Mouse (Mus musculus) G1E (cell line): ENCODE results near the gene Evx2. TPM values are rescaled to one million over a fixed set of nuclear protein-coding genes. Genes with fewer than 3 reads are reported as not detected.

Source experiments
- ATAC-seq: 2 replicates; pipeline ENCODE4 v1.8.0; 2016; ENCODE audit warnings: mild to moderate bottlenecking; ENCODE audit not compliant: insufficient number of reproducible peaks, poor library complexity, low FRiP score, severe bottlenecking; ENCODE audit errors: extremely low read depth
- DNase-seq: peaks from one replicate; pipeline ENCODE4 v3.0.0; 2012; ENCODE audit warnings: low spot score
- H3K27me3 ChIP-seq: 2 replicates; pipeline ENCODE4 v1.6.1; 2012; ENCODE audit warnings: mild to moderate bottlenecking, low read length, inconsistent platforms; ENCODE audit not compliant: insufficient read depth
- H3K36me3 ChIP-seq: replicated peaks from 2 replicates; pipeline ENCODE3; 2012; ENCODE audit warnings: mild to moderate bottlenecking, inconsistent platforms
- H3K4me1 ChIP-seq: 2 replicates; pipeline ENCODE4 v1.6.1; 2012; ENCODE audit warnings: low read depth, low read length, inconsistent platforms, mixed read lengths; ENCODE audit not compliant: insufficient read depth
- H3K4me3 ChIP-seq: 2 replicates; pipeline ENCODE4 v1.5.1; 2012; ENCODE audit warnings: low read depth, mild to moderate bottlenecking, inconsistent platforms, low read length, moderate library complexity, mixed read lengths
- H3K9me3 ChIP-seq: replicated peaks from 2 replicates; pipeline ENCODE4 v1.6.1; 2012; ENCODE audit warnings: inconsistent platforms
- CTCF ChIP-seq: IDR thresholded peaks from 2 replicates; pipeline ENCODE4 v1.5.1; 2012; ENCODE audit warnings: low read depth, low read length, inconsistent platforms, mixed read lengths
- GATA1 ChIP-seq: IDR thresholded peaks from 2 replicates; pipeline ENCODE4 v1.6.1; 2012; ENCODE audit warnings: borderline replicate concordance, low read length, inconsistent platforms, mixed read lengths
- GATA2 ChIP-seq: IDR thresholded peaks from 2 replicates; pipeline ENCODE4 v1.6.1; 2012; ENCODE audit warnings: low read depth, low read length, inconsistent platforms, borderline replicate concordance
- POLR2AphosphoS5 ChIP-seq: IDR thresholded peaks from 2 replicates; pipeline ENCODE4 v1.6.1; 2012; ENCODE audit warnings: low read depth, low read length, inconsistent platforms; ENCODE audit not compliant: insufficient replicate concordance
- TAL1 ChIP-seq: conservative IDR thresholded peaks from 2 replicates; pipeline ENCODE4 v1.6.1; 2012; ENCODE audit warnings: low read depth, low read length, inconsistent platforms, mixed read lengths
- polyA plus RNA-seq: library from polyadenylated mRNA; stranded (reverse); fragments of >175 nt; gene quantifications from 2 replicates; pipeline ENCODE4 v1.2.3, GENCODE M21; 2012
- total RNA-seq, 2 experiments: library from RNA; stranded (forward) in 1 of 2; stranded (reverse) in 1 of 2; fragments of 200-1000 nt in 1 of 2; fragments of >200 nt in 1 of 2; fragmentation: Nextera tagmentation in 1 of 2; gene quantifications; 2 replicates each; pipeline ENCODE4 v1.2.3; 2014 to 2017

Gene Evx2
- total and polyA plus RNA-seq, 3 experiments: 0.05 TPM; not detected in 2

GRCm38 (mm10) chr2:74676376-74677052 is 17.2 kb upstream of the Evx2 start:
- Histone ChIP-seq H3K4me1 (peaks cover 10% of the 10 kb centered on the region), H3K4me3 (no peak overlapping the region), H3K9me3 (peaks cover 5% of the 10 kb centered on the region), H3K36me3 (no peaks in the 10 kb centered on the region), H3K27me3 (peaks cover 46% of the 10 kb centered on the region)
- TF ChIP-seq TAL1: no peak
- no peak for TF ChIP-seq GATA2
- TF ChIP-seq POLR2AphosphoS5: no peak
- TF ChIP-seq CTCF: no peak
- no peak for TF ChIP-seq GATA1
- no peak for ATAC-seq
- no peak for DNase-seq

GRCm38 (mm10) chr2:74675666-74676282 is 16.4 kb upstream of the Evx2 start:
- no peak for TF ChIP-seq TAL1
- no peak for TF ChIP-seq POLR2AphosphoS5
- TF ChIP-seq GATA1: no peak
- no peak for TF ChIP-seq CTCF
- no peak for TF ChIP-seq GATA2
- Histone ChIP-seq H3K4me1 (peaks cover 10% of the 10 kb centered on the region), H3K27me3 (peaks cover 48% of the 10 kb centered on the region), H3K4me3 (no peak overlapping the region), H3K9me3 (0 out of 2 replicates have a peak, but pooled peaks cover 2% of the 10 kb centered on the region), H3K36me3 (no peaks in the 10 kb centered on the region)
- DNase-seq (no peak), ATAC-seq (no peak)

DNA sequence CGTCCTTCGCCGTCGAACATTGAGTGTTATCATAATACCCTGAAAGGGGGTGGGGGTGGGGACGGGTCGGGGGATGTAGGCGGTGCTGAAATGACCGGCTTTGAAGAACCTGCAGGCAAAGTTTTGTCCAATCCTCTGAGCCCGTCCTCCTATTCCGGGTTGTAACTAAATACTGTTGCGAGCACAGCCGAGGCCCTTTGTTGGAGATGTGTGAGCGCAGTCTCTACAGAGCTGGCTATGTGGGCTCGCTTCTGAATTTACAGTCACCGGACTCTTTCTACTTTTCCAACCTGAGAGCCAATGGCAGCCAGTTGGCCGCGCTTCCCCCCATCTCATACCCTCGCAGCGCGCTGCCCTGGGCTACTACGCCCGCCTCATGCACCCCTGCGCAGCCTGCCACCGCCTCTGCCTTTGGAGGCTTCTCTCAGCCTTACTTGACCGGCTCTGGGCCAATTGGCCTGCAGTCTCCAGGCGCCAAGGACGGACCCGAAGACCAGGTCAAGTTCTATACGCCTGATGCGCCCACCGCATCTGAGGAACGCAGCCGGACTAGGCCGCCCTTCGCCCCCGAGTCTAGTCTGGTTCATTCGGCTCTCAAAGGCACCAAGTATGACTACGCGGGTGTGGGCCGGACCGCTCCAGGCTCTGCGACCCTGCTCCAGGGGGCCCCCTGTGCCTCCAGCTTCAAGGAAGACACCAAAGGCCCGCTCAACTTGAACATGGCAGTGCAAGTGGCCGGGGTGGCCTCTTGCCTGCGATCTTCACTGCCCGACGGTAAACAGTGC is 15.7 kb upstream of the Evx2 start, which contains the start of gene Hoxd12:
Gene Hoxd12, plus strand, starts transcription at position 133 of the 785 bp plus-strand sequence.
- ATAC-seq: no peak
- H3K4me1 ChIP-seq: peaks cover 10% of the 10 kb centered on the region
- no peaks in the 10 kb centered on the region for H3K36me3 ChIP-seq
- peaks cover 48% of the 10 kb centered on the region for H3K27me3 ChIP-seq
- H3K4me3 ChIP-seq: no peak within 1 kb of the TSS
- TF ChIP-seq TAL1 (no peak), GATA1 (no peak), CTCF (no peak), GATA2 (no peak), POLR2AphosphoS5 (no peak)
- DNase-seq: no peak
- 0 out of 2 replicates have a peak, but pooled peaks cover 2% of the 10 kb centered on the region for H3K9me3 ChIP-seq

DNA sequence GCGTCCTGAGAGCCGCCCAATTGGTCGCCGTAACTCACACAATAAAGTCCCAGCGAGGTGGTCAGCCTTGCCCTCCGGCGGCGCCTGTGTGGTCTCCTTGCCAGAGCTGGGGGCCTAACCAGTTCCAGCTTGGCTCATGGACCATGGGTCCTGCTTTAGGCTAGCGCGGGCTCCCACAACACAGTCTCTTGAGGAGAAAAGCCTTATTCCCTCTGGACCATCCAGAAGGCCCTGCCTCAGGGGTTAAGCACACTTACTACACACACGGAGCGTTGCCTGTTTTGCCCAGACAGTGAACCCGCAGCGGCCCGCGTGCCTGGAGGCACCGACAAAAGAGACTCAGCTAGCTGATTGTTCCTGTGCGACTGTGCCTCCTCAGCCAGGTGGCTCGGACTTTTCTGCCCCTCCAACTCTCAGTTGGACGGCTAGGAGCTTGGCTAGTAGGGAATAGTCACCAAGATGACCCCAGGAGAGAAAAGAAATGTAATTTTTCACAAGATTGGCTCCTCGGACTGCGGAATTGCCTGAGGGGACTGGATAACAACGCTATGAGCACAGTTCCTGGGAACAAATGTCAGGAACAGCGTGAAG is 14.6 kb upstream of the Evx2 start:
- DNase-seq (no peak), ATAC-seq (no peak)
- Histone ChIP-seq H3K4me3 (no peak overlapping the region), H3K4me1 (peaks cover 10% of the 10 kb centered on the region), H3K9me3 (no peaks in the 10 kb centered on the region), H3K27me3 (peaks cover 39% of the 10 kb centered on the region), H3K36me3 (no peaks in the 10 kb centered on the region)
- TF ChIP-seq POLR2AphosphoS5 (no peak), TAL1 (no peak), GATA1 (no peak), GATA2 (no peak), CTCF (no peak)

DNA sequence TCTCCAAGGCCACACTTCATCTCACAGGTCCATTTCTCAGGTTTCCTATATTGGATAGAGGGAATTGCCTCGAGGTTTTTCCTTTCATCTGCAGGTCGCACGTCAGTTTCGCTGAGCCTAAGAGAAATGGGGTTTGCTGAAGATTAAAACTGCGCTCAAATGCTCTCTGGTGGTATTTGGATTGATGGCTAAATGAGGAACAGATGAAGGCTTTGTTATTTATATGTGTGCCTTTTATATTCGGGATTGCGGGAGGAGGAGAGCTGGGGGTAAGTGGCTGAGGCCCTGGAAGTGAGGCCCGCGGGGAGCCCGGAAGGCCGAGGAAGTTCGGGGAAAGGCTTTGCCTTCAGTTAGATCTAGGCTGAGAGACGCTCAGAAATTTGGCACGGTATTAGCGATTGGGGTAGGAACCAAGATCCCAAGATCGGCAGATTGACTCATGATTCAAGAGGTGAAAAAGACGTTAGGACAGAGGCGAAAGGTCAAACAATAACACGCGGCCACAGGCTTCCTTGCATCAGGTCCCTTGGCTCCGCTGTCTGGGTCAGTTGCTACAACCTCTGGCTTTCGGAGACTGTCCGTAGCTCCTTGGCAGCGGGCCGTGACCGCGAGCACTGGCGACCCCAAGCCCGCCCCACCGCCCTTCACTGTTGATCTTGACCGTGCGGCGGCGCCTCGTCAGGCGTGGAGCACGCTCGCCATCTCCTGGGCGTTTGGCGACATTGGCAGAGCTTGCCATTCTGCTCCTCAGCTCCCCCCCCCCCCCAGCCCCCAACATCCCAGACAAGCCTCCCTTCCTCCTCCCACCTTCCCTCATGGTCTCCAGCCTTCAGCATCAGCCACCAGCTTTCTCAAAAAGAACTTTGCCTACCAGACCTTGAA is 13.4 kb upstream of the Evx2 start:
- Histone ChIP-seq H3K36me3 (no peaks in the 10 kb centered on the region), H3K27me3 (peaks cover 44% of the 10 kb centered on the region), H3K4me3 (peak overlapping the region; percentile 65; the same call in 1 of the 2 replicates), H3K4me1 (peaks cover 10% of the 10 kb centered on the region), H3K9me3 (peaks cover 9% of the 10 kb centered on the region)
- ATAC-seq (no peak), DNase-seq (peak; percentile 51)
- no peak for TF ChIP-seq GATA1
- no peak for TF ChIP-seq GATA2
- no peak for TF ChIP-seq CTCF
- no peak for TF ChIP-seq POLR2AphosphoS5
- no peak for TF ChIP-seq TAL1
